27 mouse cellular contexts compared by ENCODE assay signal in genomic region chr6:43682535-43682934, GRCm38 (mm10). TPM values are rescaled to one million over a fixed set of nuclear protein-coding genes. Genes with fewer than 3 reads are reported as not detected.
A peak's percentile ranks its signal among the peaks of the same experiment; 100 is the strongest.
DNase-seq lines count a peak whose midpoint lies in the region; ATAC-seq and TF ChIP-seq lines count a peak whose summit lies in the region.
"Had no signal": no experiment of that assay in that cellular context is flagged by ENCODE, and none has a peak within 500 bp of the region (broad histone marks: within the 10 kb centered on the region; RNA-seq: fewer than 3 reads in every experiment).

No protein-coding gene starts in this region.

- no peak overlapping the region for H3K27ac ChIP-seq in forebrain, embryonic 14.5 days (ENCODE audit: low read depth, low read length)
- H3K27ac ChIP-seq in forebrain, postnatal 0 days (ENCODE audit: low read depth, low read length) = no peak overlapping the region
- H3K27ac ChIP-seq: embryonic facial prominence, embryonic 13.5 days; embryonic facial prominence, embryonic 15.5 days; forebrain, embryonic 15.5 days had no signal

- H3K4me2 ChIP-seq in forebrain, embryonic 14.5 days (ENCODE audit: low read length) = no peak overlapping the region
- no peak overlapping the region for H3K4me2 ChIP-seq in forebrain, postnatal 0 days (ENCODE audit: low read depth)
- H3K4me2 ChIP-seq: embryonic facial prominence, embryonic 13.5 days; embryonic facial prominence, embryonic 15.5 days; forebrain, embryonic 15.5 days had no signal

- H3K9me3 ChIP-seq in forebrain, embryonic 14.5 days (replicated peaks; ENCODE audit: control insufficient read depth, low read length) = no peaks in the 10 kb centered on the region
- no peaks in the 10 kb centered on the region for H3K9me3 ChIP-seq in forebrain, postnatal 0 days (ENCODE audit: low read length)
- H3K9me3 ChIP-seq: embryonic facial prominence, embryonic 13.5 days; embryonic facial prominence, embryonic 15.5 days; forebrain, embryonic 15.5 days; G1E had no signal

- H3K4me3 ChIP-seq in forebrain, embryonic 14.5 days (ENCODE audit: low read depth, low read length) = no peak overlapping the region
- no peak overlapping the region for H3K4me3 ChIP-seq in forebrain, postnatal 0 days (ENCODE audit: low read depth, low read length)
- H3K4me3 ChIP-seq: embryonic facial prominence, embryonic 13.5 days; embryonic facial prominence, embryonic 15.5 days; erythroblast, embryonic 14.5 days; forebrain, embryonic 15.5 days had no signal

- 0 out of 2 replicates have a peak, but pooled peaks have one; percentile 23 for ATAC-seq in forebrain, embryonic 14.5 days
- no peak for ATAC-seq in forebrain, postnatal 0 days
- ATAC-seq: activated CD4-positive, CD25-positive, alpha-beta regulatory T cell, adult 4 months; CD4-positive, CD25-positive, alpha-beta regulatory T cell, adult 4 months; forebrain, embryonic 15.5 days; Patski had no signal

- no peak overlapping the region for H3K9ac ChIP-seq in forebrain, embryonic 14.5 days (ENCODE audit: low read length)
- no peak overlapping the region for H3K9ac ChIP-seq in forebrain, postnatal 0 days
- H3K9ac ChIP-seq: embryonic facial prominence, embryonic 13.5 days; embryonic facial prominence, embryonic 15.5 days; forebrain, embryonic 15.5 days had no signal

- no peaks in the 10 kb centered on the region for H3K27me3 ChIP-seq in forebrain, embryonic 14.5 days (replicated peaks; ENCODE audit: control insufficient read depth, insufficient read depth, low read length)
- no peaks in the 10 kb centered on the region for H3K27me3 ChIP-seq in forebrain, postnatal 0 days (ENCODE audit: insufficient read depth, low read length)
- H3K27me3 ChIP-seq: CH12.LX; embryonic facial prominence, embryonic 13.5 days; embryonic facial prominence, embryonic 15.5 days; forebrain, embryonic 15.5 days had no signal

- H3K4me1 ChIP-seq in forebrain, embryonic 14.5 days (ENCODE audit: control insufficient read depth, insufficient read depth, low read length) = no peaks in the 10 kb centered on the region
- no peaks in the 10 kb centered on the region for H3K4me1 ChIP-seq in forebrain, postnatal 0 days (ENCODE audit: insufficient read depth)
- H3K4me1 ChIP-seq: embryonic facial prominence, embryonic 13.5 days; embryonic facial prominence, embryonic 15.5 days; forebrain, embryonic 15.5 days had no signal

- no peaks in the 10 kb centered on the region for H3K36me3 ChIP-seq in forebrain, embryonic 14.5 days (ENCODE audit: control insufficient read depth, insufficient read depth, low read length)
- H3K36me3 ChIP-seq in forebrain, postnatal 0 days (ENCODE audit: insufficient read depth) = no peaks in the 10 kb centered on the region
- H3K36me3 ChIP-seq: embryonic facial prominence, embryonic 13.5 days; embryonic facial prominence, embryonic 15.5 days; forebrain, embryonic 15.5 days; G1E had no signal

- DNase-seq in embryo, embryonic 10 days (ENCODE audit: low spot score) = peak; percentile 6
- no peak for DNase-seq in embryo, embryonic 9.5 days (ENCODE audit: extremely low spot score)
- peak; percentile 14 for DNase-seq in forebrain, embryonic 14.5 days (ENCODE audit: low spot score)
- no peak for DNase-seq in forebrain, postnatal 0 days
- peak; percentile 8 for DNase-seq in brain, adult 2 months (ENCODE audit: low read depth, low spot score)
- peak; percentile 4 for DNase-seq in embryo, embryonic 10.5 days (ENCODE audit: low spot score)
- DNase-seq in thymus, postnatal 4 days = no peak
- no peak for DNase-seq in adrenal gland, adult (ENCODE audit: inconsistent age in 2 of 2, low spot score in 1 of 2)
- DNase-seq: adrenal gland, adult 2 months; adrenal gland, postnatal 10 days; adrenal gland, postnatal 25 days; B cell, adult 2 months; cerebellum, adult 11 months; cerebellum, adult 18-20 months; cerebellum, adult 8-10 months; cerebellum, adult 9-11 months; cerebellum, postnatal 14 days; cerebellum, postnatal 36 days had no signal

- WGBS in forebrain, embryonic 14.5 days = 42% methylated on average over 2 of the region's 2 CpGs
- WGBS in forebrain, postnatal 0 days = 42% methylated on average over 2 of the region's 2 CpGs

- no peak for TF ChIP-seq CTCF in forebrain, postnatal 0 days (IDR thresholded peaks at IDR 0.05; ENCODE audit: low read depth)

RNA-seq across cellular contexts. Expression of gene Tpk1, which starts 16.5 kb away (rescaled TPM):
- 5.5 and 7.0 TPM in 2 replicates for polyA plus RNA-seq in forebrain, embryonic 14.5 days (2014; fragmentation: Nextera tagmentation; extraction: Ambion mirVana)
- 4.5 and 4.7 TPM in 2 replicates for total RNA-seq in forebrain, postnatal 0 days (2014; rRNA removed)
- 4.5 and 5.0 TPM in 2 replicates for polyA plus RNA-seq in forebrain, postnatal 0 days (2015; fragmentation: Nextera tagmentation; extraction: Ambion mirVana)

Comparison
In these comparisons a context has a peak if more than half of its experiments do, and no peak if none do; other contexts are left out.
1. DNase-seq: peak in embryo, embryonic 10 days (single experiment), forebrain, embryonic 14.5 days (single experiment), brain, adult 2 months (single experiment) and embryo, embryonic 10.5 days (single experiment); none in embryo, embryonic 9.5 days (single experiment), forebrain, postnatal 0 days (single experiment), thymus, postnatal 4 days (single experiment) and adrenal gland, adult (0 of 2).